Mouse (Mus musculus) neural tube, embryonic 15.5 days (tissue): ENCODE data around the gene D16Ertd472e. TPM values are rescaled to one million over a fixed set of nuclear protein-coding genes. Genes with fewer than 3 reads are reported as not detected.
"Not testable (repeated sequence)": the region's sequence is repeated elsewhere in the genome, so short reads cannot be mapped to it uniquely, and the experiment has no call there.

ENCODE experiments used
- ATAC-seq: fragments of 200-750 bp; cut with Nextera tagmentation; 2 replicates; pipeline ENCODE4 v1.8.0; 2017; ENCODE audit warnings: mild to moderate bottlenecking, moderate TSS enrichment, moderate library complexity; ENCODE audit not compliant: low FRiP score
- H3K27ac ChIP-seq: fragments of 300-500 bp; sonication (generic); replicated peaks from 2 replicates; pipeline ENCODE4 v1.5.1; 2015; ENCODE audit warnings: mild to moderate bottlenecking, inconsistent platforms
- H3K27me3 ChIP-seq: fragments of 300-500 bp; sonication (generic); replicated peaks from 2 replicates; pipeline ENCODE4 v1.6.1; 2015; ENCODE audit warnings: inconsistent platforms
- H3K36me3 ChIP-seq: fragments of 300-500 bp; sonication (generic); 2 replicates; pipeline ENCODE4 v1.6.1; 2015; ENCODE audit warnings: inconsistent platforms
- H3K4me1 ChIP-seq: fragments of 300-500 bp; sonication (generic); 2 replicates; pipeline ENCODE4 v1.6.1; 2015; ENCODE audit warnings: inconsistent platforms
- H3K4me2 ChIP-seq: fragments of 300-500 bp; sonication (generic); 2 replicates; pipeline ENCODE4 v1.6.1; 2015; ENCODE audit warnings: inconsistent platforms, mild to moderate bottlenecking, moderate library complexity
- H3K4me3 ChIP-seq: fragments of 300-500 bp; sonication (generic); replicated peaks from 2 replicates; pipeline ENCODE4 v1.5.1; 2015; ENCODE audit warnings: mild to moderate bottlenecking, inconsistent platforms
- H3K9ac ChIP-seq: fragments of 300-500 bp; sonication (generic); replicated peaks from 2 replicates; pipeline ENCODE4 v1.6.1; 2015; ENCODE audit warnings: mild to moderate bottlenecking, inconsistent platforms
- H3K9me3 ChIP-seq: fragments of 300-500 bp; sonication (generic); replicated peaks from 2 replicates; pipeline ENCODE4 v1.6.1; 2016; ENCODE audit warnings: inconsistent platforms
- WGBS: fragments of 180-500 bp; shearing (Covaris S2); methylation state at CpG from one replicate; pipeline ENCODE4 v1.1.7; 2015; ENCODE audit warnings: mixed read lengths; 5-methylcytosine and 5-hydroxymethylcytosine counted together
- polyA plus RNA-seq: library from polyadenylated mRNA; unstranded; fragments of >200 nt; fragmentation: Nextera tagmentation; extraction: Ambion mirVana; gene quantifications from 2 replicates; pipeline ENCODE4 v1.2.1, GENCODE M21; 2015

Gene D16Ertd472e
- polyA plus RNA-seq, 1 experiment from 2014 or later = 4.7 TPM

GRCm38 (mm10) chr16:78531957-78532605, 44.4 kb downstream of the D16Ertd472e start:
- ATAC-seq = no peak
- no peaks in the 10 kb centered on the region for H3K9me3 ChIP-seq
- no peak overlapping the region for H3K4me3 ChIP-seq
- H3K27ac ChIP-seq = no peak overlapping the region
- no peak overlapping the region for H3K4me2 ChIP-seq
- H3K36me3 ChIP-seq = no peaks in the 10 kb centered on the region
- no peaks in the 10 kb centered on the region for H3K27me3 ChIP-seq
- no peaks in the 10 kb centered on the region; the same call in 1 of the 2 replicates for H3K4me1 ChIP-seq
- 40% methylated on average over 6 of the region's 6 CpGs for WGBS
- H3K9ac ChIP-seq = no peak overlapping the region

- Histone ChIP-seq H3K4me3 (no peak overlapping the region), H3K4me2 (no peak overlapping the region), H3K9me3 (no peaks in the 10 kb centered on the region), H3K27ac (no peak overlapping the region), H3K27me3 (no peaks in the 10 kb centered on the region), H3K9ac (no peak overlapping the region), H3K36me3 (no peaks in the 10 kb centered on the region), H3K4me1 (no peaks in the 10 kb centered on the region)
- 92% methylated on average over 4 of the region's 4 CpGs for WGBS
- ATAC-seq = no peak
Observed at GRCm38 (mm10) chr16:78522974-78523373, 53.5 kb downstream of the D16Ertd472e start.

GRCm38 (mm10) chr16:78518697-78519096, 57.8 kb downstream of the D16Ertd472e start:
- no peak for ATAC-seq
- H3K4me3 ChIP-seq = no peak overlapping the region
- no peaks in the 10 kb centered on the region for H3K9me3 ChIP-seq
- H3K4me1 ChIP-seq = no peaks in the 10 kb centered on the region
- H3K4me2 ChIP-seq = no peak overlapping the region
- no peaks in the 10 kb centered on the region for H3K27me3 ChIP-seq
- H3K27ac ChIP-seq = no peak overlapping the region
- no peak overlapping the region for H3K9ac ChIP-seq
- 82% methylated on average over 7 of the region's 7 CpGs for WGBS
- H3K36me3 ChIP-seq = no peaks in the 10 kb centered on the region

DNA sequence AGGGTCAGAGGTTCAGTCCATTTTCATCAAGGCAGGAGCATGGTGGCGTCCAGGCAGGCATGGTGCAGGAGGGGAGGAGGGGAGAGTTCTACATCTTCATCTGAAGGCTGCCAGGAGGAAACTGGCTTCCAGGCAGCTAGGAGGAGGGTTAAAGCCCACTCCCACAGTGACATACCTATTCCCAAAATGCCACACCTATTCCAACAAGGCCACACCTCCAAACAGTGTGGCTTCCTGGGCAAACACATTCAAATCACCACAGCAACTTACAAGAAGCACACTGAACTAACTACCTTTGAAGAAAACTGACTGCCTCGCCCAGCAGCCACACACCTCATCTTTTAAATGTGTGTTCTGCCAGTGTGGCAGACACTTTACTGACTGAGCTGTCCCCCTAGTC, 59.3 kb downstream of the D16Ertd472e start:
- no peaks in the 10 kb centered on the region for H3K27me3 ChIP-seq
- H3K9ac ChIP-seq = no peak overlapping the region
- no peak overlapping the region for H3K4me3 ChIP-seq
- no peaks in the 10 kb centered on the region for H3K9me3 ChIP-seq
- H3K36me3 ChIP-seq = no peaks in the 10 kb centered on the region
- 89% methylated on average over 2 of the region's 2 CpGs for WGBS
- no peaks in the 10 kb centered on the region for H3K4me1 ChIP-seq
- no peak overlapping the region for H3K4me2 ChIP-seq
- ATAC-seq = no peak
- H3K27ac ChIP-seq = no peak overlapping the region

DNA sequence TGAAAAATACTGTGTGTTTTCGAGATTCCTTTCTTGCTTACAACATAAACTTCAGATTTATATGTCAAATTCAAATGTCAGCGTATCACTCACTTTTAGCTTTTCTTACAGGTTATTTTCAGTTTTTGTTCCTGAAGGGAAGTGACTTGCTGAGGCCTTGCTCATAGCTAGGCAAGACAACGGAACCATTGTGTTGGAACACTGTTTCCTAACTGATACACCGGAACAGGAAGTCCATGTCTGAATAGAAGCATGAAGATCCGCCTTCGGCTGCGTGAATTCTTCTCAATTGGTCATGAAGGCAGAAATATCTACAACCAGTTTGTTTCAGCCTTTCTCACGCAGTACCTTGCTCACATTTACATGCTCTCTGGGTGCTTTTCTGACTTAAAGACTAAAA, 65.0 kb downstream of the D16Ertd472e start:
- Histone ChIP-seq H3K9ac (no peak overlapping the region), H3K4me1 (no peaks in the 10 kb centered on the region), H3K27ac (no peak overlapping the region), H3K27me3 (no peaks in the 10 kb centered on the region), H3K4me2 (no peak overlapping the region), H3K36me3 (no peaks in the 10 kb centered on the region), H3K9me3 (no peaks in the 10 kb centered on the region), H3K4me3 (no peak overlapping the region)
- WGBS = 88% methylated on average over 8 of the region's 8 CpGs
- ATAC-seq = no peak

DNA sequence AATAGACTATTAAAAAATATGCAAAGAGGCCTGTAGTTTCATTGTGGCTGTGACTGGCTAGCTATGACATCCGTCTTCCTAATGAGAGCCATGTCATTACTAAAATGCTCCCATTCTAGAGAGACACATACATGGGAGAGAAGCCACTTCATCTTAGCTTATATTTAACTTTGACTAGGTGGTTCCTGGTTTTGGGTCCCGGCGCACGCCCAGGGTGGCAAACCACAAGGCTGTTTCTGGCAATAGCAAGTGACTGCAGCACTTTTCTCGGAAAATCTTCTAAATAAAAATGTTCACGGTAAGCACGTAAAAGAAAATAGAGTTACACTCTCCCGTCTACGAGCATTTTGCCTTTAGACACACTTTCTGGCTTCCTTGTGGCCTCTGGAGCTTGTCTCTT, 74.0 kb downstream of the D16Ertd472e start:
- no peak for ATAC-seq
- Histone ChIP-seq H3K36me3 (no peaks in the 10 kb centered on the region), H3K27ac (no peak overlapping the region), H3K4me2 (no peak overlapping the region), H3K9ac (no peak overlapping the region), H3K9me3 (no peaks in the 10 kb centered on the region), H3K27me3 (no peaks in the 10 kb centered on the region), H3K4me3 (no peak overlapping the region), H3K4me1 (no peaks in the 10 kb centered on the region)
- WGBS = 96% methylated on average over 9 of the region's 9 CpGs

GRCm38 (mm10) chr16:78492696-78493095, 83.8 kb downstream of the D16Ertd472e start:
- not testable (repeated sequence) for H3K4me2 ChIP-seq, H3K4me1 ChIP-seq, ATAC-seq, H3K27me3 ChIP-seq, H3K27ac ChIP-seq, H3K9ac ChIP-seq, H3K36me3 ChIP-seq, H3K9me3 ChIP-seq, H3K4me3 ChIP-seq
- WGBS = 99% methylated on average over 12 of the region's 12 CpGs

DNA sequence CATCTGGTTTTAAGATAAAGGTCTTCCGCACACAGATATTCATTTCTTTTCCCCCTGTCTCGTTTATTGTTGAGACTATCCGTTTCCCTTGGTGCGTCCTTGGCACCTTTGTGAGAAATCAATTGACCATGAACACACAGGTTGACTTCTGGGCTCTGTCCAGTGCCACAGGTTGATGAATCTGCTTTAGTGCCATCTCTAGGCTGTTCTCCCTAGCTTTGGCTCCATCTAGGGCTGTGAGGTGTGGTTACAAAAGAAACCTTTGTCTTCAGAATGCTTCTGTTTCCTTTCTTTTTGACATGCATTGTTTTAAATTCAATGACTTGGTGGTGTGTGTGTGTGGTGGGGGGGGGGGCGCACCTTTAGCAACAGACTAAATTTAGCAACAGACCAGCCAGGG, 85.7 kb downstream of the D16Ertd472e start:
- Histone ChIP-seq H3K27me3 (no peaks in the 10 kb centered on the region), H3K4me1 (peaks cover 5% of the 10 kb centered on the region; the same call in 1 of the 2 replicates), H3K9ac (no peak overlapping the region), H3K27ac (no peak overlapping the region), H3K36me3 (no peaks in the 10 kb centered on the region), H3K4me2 (no peak overlapping the region), H3K4me3 (no peak overlapping the region), H3K9me3 (no peaks in the 10 kb centered on the region)
- ATAC-seq = no peak
- WGBS = 56% methylated on average over 5 of the region's 5 CpGs

Other genes starting within 250 kb of the D16Ertd472e start
- 21.5 and 23.4 TPM in 2 replicates for gene Btg3, start 199.5 kb downstream of the D16Ertd472e start, polyA plus RNA-seq